Mouse (Mus musculus) lung, postnatal 4 days (tissue): ENCODE data around the gene Trem2.
A peak's percentile ranks its signal among the peaks of the same experiment; 100 is the strongest.

Source experiments
- DNase-seq, 2 experiments: peaks; one replicate each; pipeline ENCODE4 v3.0.0; 2021

Trem2 gene

GRCm38 (mm10) chr17:48346231-48346630 lies at the start of gene Trem2:
Trem2 (plus strand) TSS chr17:48346401.
- DNase-seq, result peak; percentile 30 to 36

- DNase-seq, result no peak
These were observed 47.0 kb upstream of the Trem2 start, which contains the start of gene Treml2 for GRCm38 (mm10) chr17:48299203-48299602. Treml2 (plus strand) TSS chr17:48299498.

GRCm38 (mm10) chr17:48299756-48300155 lies 46.4 kb upstream of the Trem2 start:
- DNase-seq, result no peak

GRCm38 (mm10) chr17:48300199-48300598 lies 46.0 kb upstream of the Trem2 start:
- peak; percentile 46 to 50 for DNase-seq

- peak; percentile 29 to 32 for DNase-seq
These were observed 45.3 kb upstream of the Trem2 start for GRCm38 (mm10) chr17:48300861-48301260.

GRCm38 (mm10) chr17:48301792-48302191 lies 44.4 kb upstream of the Trem2 start:
- DNase-seq, result no peak

- DNase-seq, result no peak
These were observed 34.1 kb upstream of the Trem2 start for GRCm38 (mm10) chr17:48312124-48312523.

- DNase-seq, result peak in 1 of 2 experiments; percentile 30
These were observed 30.2 kb upstream of the Trem2 start, which contains the start of gene B430306N03Rik for GRCm38 (mm10) chr17:48315905-48316579. B430306N03Rik (plus strand) TSS chr17:48316141.

- DNase-seq, result no peak
These were observed 27.5 kb upstream of the Trem2 start for GRCm38 (mm10) chr17:48318686-48319085.

- DNase-seq, result no peak
These were observed 24.9 kb upstream of the Trem2 start for GRCm38 (mm10) chr17:48321279-48321678.

- no peak for DNase-seq
These were observed 23.0 kb upstream of the Trem2 start for GRCm38 (mm10) chr17:48323236-48323635.

GRCm38 (mm10) chr17:48324258-48324657 lies 21.9 kb upstream of the Trem2 start:
- DNase-seq, result peak; percentile 41 to 57

GRCm38 (mm10) chr17:48325093-48325492 lies 21.1 kb upstream of the Trem2 start:
- no peak for DNase-seq

- DNase-seq, result no peak
These were observed 20.6 kb upstream of the Trem2 start for GRCm38 (mm10) chr17:48325638-48326037.

- no peak for DNase-seq
These were observed 19.5 kb upstream of the Trem2 start for GRCm38 (mm10) chr17:48326656-48327055.

GRCm38 (mm10) chr17:48332524-48332923 lies 13.7 kb upstream of the Trem2 start:
- DNase-seq, result no peak

- DNase-seq, result no peak
These were observed 12.0 kb upstream of the Trem2 start for GRCm38 (mm10) chr17:48334186-48334585.

GRCm38 (mm10) chr17:48336857-48337256 lies 9.3 kb upstream of the Trem2 start:
- DNase-seq, result peak; percentile 69 to 84

- DNase-seq, result no peak
These were observed 5.9 kb upstream of the Trem2 start for GRCm38 (mm10) chr17:48340267-48340666.

GRCm38 (mm10) chr17:48341947-48342346 lies 4.3 kb upstream of the Trem2 start:
- no peak for DNase-seq

GRCm38 (mm10) chr17:48343065-48343464 lies 3.1 kb upstream of the Trem2 start:
- no peak for DNase-seq

GRCm38 (mm10) chr17:48345824-48346223 lies 377 bp upstream of the Trem2 start:
- no peak for DNase-seq

GRCm38 (mm10) chr17:48346834-48347233 lies 633 bp downstream of the Trem2 start:
- DNase-seq, result no peak

- DNase-seq, result no peak
These were observed 1.1 kb downstream of the Trem2 start for GRCm38 (mm10) chr17:48347287-48347686.

- no peak for DNase-seq
These were observed 4.5 kb downstream of the Trem2 start for GRCm38 (mm10) chr17:48350681-48351193.
